Mouse (Mus musculus) gastrocnemius, postnatal 25 days (tissue): ENCODE measurements around the gene Dync1li2. TPM values are rescaled to one million over a fixed set of nuclear protein-coding genes. Genes with fewer than 3 reads are reported as not detected.

Source experiments
- DNase-seq: peaks from one replicate; pipeline ENCODE4 v3.0.0; 2022
- total RNA-seq, 2 experiments: library from RNA; stranded (reverse); gene quantifications; 1 replicate in 1 of 2; 2 replicates in 1 of 2; pipeline ENCODE4 v1.2.3; 2021

Dync1li2 gene
- total RNA-seq, 2 experiments from 2014 or later, result 63.2 to 101 TPM

DNA sequence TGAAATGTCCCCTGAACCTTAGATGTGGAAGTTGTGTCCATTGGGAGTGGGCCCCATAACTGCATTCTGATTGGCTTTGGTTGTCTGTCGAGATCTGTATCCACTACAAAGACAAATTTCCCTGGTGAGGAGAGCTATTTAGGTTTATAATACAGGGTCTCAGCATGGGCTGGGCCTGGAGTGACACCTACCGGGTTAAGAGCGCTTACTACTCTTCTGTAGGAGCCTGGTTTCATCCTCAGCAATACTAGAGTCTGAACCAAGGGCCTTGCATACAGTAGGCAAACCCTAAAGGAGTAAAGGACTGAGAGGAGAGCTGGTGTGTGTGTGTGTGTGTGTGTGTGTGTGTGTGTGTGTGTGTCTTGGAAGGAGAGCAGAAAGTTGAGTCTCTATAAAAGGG, 28.6 kb downstream of the Dync1li2 start:
- DNase-seq, result no peak

DNA sequence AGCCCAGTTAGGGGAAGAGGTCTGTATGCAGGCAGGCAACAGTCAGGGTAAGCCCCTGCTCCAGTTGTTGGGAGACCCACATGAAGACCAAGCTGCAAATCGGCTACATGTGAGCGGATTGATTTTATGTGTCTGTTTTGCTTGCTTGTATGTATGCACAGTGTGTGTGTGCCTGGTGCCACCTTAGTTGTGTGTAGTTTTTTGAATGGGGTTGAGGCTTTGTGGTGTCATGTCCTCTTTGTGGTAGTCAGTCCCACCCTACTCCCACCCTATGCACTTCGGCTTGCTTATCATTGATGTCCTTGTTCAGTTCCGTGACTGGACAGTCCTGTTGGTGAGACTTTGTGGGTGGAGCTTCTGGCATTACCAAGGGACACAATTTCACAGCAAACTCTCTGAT, 29.1 kb downstream of the Dync1li2 start:
- DNase-seq, result no peak

DNA sequence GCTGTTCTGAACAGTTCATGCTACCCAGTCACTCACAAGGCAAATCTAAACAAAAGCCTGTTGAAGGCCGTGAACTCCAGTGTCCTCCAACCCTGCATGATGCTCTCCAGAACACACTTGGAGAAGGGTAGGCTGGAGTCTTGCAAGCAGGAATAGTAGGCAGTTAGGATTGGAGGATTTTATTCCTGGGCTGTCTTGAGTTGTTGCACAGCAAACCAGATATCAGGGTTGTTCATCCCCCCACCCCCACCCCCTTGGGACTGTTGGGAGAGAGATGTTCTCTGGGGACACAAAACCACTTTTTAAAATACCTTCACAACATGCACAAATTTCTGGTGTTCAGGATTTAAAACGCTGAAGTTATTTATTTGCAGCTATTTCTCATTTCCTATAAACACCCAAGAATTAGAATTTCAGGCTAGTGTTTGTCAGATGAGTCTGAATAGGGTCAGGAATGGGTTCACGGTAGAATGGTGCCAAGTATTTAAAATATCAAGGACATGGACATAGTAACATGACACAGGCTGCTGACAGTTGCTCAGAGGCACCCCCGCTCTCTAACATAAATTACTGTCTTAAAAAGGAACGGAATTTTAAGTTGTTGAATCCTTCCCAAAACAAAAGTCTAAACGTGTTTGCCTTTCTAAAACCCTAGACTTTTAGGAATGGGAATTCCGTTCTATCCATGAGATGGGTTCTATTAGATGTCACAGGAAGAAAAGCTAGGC, 29.9 kb downstream of the Dync1li2 start:
- DNase-seq, result no peak

DNA sequence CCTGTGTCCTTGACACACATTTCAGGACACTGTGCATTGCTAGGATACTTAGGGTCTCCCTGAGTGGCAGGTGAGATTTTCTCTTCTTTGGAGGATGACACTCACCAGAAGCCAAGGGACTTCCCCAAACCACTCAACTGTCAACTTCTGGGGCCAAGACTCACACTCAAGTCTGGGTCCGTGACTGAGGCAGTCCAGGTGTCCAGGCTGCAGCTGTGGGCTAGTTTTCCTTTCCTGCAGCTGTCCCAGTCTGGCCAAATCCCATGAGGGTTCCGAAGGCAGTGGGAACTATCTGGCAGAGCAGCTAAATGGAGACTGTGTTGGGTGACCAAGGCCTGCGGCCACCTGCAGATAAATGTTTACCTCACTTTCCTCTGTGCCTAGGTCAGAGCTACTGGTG, 30.9 kb downstream of the Dync1li2 start:
- DNase-seq, result no peak

DNA sequence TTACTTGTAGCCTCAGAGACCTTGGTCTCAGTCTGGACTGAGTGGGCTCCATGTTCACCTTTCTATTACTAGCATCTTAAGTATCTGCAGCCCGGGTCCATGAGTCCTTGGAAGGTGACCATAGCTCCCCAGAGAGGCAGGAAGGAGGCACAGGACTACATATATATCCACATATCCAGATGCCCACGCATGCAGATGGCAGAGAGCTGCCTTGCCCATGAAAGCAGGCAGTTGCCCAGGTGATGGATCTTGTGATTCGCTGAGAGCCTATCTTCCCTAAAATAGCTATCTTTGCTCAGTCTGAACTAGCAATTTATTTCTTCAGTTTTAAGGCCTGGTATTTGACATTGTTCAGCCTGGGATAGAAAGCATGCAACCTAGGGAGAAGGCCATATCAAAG, 31.4 kb downstream of the Dync1li2 start:
- DNase-seq, result no peak

DNA sequence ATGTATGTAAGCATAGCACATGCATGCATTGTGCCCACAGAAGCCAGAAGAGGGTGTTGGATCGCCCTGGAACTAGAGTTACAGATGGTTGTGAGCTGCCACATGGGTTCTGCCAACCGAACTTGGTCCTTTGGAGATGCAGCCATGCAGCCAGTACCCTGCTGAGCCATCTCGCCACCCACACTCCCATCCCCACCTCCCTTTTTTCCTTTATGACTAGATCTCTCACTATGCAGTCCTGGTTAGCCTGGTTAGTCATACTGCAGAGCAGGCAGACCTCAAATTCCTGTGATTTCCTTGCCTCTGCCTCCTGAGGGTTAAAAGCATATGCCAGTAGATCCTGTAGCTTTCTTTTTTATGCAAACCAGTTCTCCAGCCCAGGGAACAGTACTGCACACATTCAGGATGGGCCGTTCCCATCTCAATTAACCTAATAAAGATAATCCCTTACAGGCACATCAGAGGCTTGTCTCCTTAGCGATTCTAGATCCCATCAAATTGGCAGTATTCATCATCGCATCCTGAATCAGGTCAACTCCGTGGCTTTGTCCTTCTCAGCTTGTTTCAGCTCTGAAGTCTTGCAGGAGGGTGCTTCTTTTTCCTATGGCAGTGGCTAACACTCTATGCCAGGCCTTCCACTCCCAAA, 32.1 kb downstream of the Dync1li2 start:
- no peak for DNase-seq

DNA sequence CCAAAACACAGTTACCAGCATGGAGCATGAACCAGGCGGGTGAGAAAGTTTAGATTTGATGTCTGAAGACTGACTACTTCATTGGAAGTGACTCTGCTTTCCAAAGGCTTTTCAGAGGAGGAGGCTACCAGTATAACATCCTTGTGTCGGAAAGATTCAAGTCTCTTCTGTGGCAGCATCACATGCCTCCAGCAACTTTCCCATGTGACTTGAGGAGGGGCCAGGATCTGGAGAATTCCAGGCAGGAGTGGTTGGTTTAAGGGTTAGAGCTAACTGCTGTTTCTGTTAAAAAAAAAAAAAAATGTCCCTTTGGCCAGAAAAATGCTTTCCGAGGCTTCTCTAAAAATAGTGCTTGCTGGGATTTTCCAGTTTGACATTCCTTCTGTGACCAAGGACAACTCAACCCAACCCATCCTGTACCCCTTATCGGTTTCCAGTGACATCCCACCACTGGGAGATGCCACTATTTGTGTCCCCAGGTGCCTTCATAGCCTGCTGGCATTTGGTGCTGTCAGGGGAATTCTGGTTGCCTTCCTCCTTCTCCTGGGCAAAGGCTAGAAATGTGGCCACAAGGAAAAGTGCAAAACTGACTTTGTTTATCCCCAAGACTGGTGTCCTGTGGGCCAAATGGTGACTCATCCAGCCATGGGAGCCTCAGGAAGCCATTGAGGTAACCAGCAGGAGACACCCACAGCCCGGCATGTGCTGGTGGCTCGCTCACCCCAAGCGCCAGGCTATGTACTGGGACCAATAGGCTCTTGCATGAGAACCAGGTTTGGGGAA, 34.3 kb downstream of the Dync1li2 start:
- peak; percentile 30 for DNase-seq

DNA sequence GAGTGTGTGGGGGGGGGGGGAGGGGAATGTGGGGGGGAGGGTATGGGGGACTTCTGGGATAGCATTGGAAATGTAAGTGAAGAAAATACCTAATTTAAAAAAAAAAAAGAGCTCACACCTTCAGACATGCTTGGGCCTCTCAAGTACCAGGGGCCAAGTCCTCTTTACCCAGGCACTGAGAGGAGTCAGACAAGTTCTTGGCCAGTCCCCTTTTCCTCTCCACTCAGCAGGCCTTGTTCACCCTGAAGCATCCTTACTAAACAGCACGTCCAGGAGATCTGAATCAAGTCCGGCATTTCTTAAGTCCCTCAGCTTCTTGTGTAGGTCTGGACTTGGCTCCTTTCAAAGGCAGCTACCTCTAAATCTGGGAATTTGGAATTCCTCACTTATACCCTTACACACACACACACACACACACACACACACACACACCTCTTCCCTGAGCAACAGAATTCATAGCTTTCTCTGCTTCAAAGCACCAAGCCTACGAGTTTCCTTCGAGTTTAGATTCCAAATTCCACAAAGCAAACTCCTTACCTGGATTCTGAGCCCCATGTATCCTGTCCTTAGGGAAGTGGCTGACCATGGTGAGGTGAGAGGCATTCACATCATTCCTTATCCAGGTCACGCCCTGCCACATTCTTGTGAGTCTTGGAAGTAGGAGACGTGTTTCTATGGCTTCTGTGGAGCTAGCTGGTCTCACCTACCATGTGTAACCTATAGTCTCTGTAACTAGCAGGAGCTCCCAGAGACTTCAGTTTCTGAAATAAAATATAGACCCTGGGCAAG, 36.3 kb downstream of the Dync1li2 start:
- DNase-seq, result no peak

DNA sequence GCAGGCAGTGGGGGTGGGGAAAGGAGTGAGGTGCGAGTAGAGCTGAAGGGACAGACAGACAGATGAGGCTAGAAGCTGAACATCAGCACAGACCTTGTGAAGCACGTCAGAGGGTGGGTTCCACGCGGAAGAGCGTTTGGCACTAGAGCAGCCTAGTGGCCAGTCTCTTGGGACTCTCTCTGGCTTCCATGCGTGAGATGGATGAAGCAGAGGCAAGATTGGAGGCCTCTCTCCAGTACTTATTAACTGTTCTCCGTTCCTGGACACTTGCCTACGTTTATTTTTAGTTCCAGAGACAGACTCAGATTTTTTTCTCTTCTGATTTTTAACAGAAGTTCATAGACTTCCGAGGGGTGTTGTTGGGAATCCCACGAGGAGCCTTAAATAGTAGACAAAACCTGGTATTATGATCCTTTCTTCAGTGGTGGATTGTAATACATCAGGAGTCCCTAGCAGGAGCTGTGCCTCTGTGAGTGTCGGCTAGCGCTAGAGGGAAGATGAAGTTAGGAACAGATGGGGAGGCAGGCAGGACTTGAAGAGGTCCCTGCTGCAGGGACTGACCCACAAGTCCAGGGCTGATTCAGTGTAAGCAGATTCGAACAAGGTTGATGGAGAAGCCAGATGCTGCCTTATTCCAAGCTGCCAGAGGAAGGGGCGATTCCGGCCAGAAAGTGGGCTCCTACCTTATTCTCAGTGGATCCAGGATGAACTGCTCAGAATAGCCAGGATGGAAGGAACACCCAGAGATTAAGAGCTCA, 37.2 kb downstream of the Dync1li2 start:
- DNase-seq, result peak; percentile 49

DNA sequence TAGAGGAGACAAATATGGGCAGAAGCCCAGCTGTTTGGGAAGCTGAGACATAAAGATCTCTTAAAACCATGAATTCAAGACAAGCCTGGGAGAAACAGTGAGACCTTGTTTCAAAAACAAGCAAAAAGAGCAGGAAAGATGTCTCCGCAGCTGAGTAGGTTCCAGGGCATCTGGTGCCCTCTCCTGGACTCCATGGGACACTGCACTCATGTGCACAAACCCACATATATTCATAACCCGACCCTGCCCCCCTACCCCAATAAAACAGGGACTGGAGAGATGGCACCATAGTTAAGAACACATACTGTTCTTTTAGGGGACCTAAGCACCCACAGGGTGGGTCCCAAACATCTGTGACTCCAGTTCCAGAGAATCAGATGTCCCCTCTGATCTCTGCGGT, 39.3 kb downstream of the Dync1li2 start:
- DNase-seq, result no peak

DNA sequence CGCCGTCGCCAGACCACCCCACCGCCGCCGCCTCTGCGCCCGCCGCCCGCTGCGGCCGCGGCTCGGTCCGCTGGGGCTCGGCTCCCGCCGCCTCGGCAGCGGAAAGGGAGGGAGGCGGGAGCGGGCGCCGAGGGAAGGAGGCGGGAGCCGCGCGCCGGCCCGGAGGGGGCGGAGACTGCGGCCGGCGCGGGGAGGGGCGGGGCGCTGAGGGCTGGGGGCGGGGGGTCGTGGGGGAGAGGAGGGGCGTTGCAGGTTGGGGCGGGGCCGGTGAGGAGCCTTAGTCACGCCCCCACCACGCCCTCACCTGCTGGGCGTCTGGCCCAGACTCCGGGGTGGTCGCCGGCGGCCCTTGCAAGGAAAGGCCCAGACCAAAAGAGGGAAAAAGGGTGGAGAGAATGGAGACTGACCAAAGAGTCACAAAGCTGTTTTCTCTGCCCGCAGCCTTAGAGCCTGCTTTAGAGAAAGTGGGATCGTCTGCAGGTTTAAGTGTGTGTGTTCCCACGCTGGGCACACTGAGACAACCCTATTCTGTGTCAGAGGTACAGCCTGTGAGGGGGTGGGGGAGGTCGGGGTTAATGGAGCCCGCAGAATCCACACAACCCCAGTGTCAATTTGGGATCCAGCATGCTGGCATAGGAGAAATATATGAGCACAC, 47.0 kb downstream of the Dync1li2 start, which contains the start of gene Cmtm4:
Gene Cmtm4, minus strand, starts transcription at position 105 of the 655 bp plus-strand sequence.
- DNase-seq, result peak; percentile 61

DNA sequence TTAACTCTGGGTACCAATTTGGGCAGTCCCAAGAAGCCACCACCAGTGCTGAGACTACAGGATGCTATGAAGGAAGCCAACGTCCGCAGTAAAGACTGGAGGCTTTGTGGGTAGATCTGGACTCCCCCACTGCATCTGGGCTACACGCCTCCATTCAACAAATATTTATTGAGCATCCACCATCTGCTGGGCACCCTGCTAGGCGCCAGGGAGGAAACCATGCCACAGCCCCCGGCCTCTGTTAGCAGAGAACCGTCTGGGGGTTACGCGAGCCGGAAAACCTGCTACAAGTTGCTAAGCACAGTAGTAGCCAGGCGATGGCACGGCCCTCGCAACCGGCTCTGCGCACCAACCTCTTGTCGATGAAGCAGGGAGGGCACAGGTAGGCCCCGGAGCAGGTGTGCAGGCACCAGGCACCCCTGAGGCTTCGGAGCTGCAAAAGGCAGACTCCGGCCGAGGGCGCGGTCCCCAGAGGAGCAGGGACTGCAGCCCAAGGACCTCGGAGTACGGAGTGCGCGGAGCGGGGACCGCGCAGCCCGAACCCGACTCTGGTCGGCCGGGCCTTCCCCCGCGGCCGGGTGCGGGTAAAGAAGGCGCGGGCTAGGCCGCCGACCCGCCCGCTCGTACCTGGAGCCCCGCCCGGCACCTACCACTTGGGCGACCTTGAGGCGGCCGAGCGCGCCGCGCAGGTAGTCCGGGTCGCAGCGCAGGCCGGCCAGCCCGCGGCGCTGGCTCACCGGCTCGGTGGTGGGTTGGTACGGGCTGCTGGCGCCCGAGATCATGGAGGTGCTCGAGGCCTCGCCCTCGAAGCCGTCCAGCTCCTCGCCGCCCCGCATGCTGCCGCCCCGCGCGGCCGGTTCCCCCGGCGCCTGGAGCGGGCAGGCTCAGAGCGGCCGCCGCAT, 47.8 kb downstream of the Dync1li2 start:
- peak; percentile 26 for DNase-seq

DNA sequence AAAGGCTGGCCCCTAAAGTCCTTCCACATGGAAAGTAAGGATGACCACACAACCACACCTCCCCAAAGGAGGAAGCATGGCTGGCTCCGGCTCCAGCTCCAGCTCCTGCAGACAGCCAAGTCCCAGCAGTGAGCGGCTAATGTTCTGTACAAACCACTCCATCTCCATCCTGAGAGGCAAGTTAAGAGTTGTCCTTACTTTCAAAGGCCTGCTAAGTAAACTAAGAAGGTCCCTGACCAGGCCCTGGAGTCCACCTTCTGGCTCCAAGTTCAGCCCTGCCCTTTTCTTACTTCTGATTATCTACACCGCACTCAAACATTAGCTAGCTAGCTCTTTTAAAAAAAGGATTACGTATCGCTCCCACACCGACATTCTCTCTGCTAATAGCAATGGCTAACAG, 49.1 kb downstream of the Dync1li2 start:
- no peak for DNase-seq

DNA sequence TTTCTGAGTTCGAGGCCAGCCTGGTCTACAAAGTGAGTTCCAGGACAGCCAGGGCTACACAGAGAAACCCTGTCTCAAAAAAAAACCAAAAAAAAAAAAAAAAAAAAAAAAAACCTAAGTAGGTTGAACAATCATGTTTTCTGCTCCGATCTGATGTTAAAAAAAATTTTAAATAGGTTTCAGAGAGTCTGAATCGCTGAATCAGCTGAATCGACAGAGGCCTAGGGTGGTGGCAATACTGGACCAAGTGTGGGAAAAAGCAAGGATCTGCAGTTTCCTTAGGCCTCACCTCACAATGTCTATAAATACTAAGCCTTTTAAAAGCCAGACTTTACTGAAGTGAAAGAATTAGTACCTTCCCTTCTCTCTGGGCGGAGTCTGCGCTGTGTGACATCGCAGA, 49.7 kb downstream of the Dync1li2 start:
- no peak for DNase-seq

DNA sequence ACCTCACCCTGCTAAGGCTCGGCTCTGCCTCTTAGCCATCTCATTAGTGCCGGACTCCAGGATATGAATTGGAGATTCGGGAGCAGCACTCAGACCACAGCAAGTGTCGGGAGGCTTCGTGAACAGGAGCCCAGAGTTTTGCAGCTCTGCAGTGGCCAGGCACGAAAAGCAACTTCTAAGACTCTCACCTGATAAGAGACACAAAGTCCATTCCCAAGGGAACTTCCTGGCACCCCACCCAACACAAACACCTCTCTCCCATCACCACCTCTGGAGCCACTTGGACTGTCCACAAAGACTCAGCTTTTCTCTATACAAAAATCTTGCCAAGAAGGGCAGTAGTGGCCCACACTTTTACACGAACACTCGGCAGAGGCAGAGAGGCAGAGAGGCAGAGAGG, 52.6 kb downstream of the Dync1li2 start:
- DNase-seq, result no peak

DNA sequence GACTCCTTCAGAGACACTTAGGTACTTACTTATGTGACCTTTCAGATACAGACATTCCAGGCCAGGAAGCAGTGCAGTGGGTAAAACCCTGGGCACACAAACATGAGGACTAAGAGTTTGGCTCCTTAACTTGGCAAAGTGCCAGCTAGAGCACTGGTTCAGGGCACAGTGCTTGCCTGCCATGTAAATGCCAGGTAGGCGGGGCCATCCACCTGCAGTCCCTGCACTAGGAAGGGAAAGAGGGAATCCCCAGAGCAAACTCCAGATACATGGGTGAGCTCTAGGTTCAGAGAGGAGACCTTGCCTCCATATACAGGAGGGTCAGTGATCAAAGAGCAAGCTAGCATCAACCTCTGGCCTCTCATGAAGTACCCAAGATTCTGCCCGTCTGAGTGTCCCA, 54.9 kb downstream of the Dync1li2 start:
- DNase-seq, result no peak

DNA sequence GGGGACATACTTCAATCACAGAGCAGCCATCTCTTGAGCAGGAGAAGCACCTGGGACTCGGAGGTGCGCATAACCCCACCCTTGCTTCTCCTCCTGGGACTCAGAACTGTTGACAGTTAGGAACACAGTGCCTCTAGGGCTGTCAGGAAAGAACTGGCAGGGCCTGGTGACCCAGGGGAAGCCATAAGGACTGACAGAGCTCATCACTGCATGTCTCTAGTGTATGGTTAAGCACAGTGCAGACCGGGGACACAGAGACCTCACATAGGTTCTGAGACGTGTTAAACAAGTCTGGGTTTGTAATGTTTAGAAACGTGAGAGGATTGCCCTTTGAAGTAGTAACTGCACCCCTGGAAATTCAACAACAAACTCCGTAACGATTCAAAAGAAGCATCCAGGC, 55.3 kb downstream of the Dync1li2 start:
- DNase-seq, result no peak

DNA sequence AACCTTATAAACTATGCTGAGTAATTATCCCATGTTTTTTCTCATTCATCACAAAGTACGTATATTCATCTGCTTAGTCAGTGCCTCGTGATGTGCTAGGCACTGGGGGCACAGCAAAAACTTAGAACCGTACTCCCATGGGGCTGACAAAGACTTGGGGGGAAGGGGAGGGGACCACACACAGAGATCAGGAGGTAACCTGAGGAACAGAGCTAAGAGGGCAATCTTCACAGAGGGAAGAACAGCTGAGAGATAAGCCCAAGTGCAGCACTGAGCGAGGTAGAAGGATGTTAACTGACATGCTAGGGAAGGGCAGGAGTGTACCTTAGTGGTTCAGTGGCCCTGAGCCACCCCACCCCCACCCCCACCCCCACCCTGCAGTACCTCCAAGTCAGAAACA, 56.2 kb downstream of the Dync1li2 start:
- no peak for DNase-seq

DNA sequence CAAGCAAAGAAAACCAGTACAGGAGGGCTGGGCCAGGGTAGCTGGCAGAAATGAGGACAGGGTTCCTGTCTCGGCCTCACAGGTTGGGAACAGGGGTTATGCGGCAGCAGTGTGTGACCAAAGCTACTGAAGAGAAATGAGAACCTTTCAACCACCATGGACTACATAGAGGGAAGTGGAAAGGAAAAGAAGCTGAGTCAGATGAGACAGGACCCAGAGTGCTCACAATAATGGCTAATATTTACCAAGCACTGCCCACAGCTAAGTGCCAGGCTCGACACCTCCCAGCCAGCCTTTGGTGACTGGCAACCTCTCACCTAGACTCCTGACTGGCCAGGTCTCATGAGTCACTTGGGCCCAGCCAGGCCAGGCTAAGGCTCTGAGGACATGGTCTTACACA, 58.9 kb downstream of the Dync1li2 start:
- no peak for DNase-seq

DNA sequence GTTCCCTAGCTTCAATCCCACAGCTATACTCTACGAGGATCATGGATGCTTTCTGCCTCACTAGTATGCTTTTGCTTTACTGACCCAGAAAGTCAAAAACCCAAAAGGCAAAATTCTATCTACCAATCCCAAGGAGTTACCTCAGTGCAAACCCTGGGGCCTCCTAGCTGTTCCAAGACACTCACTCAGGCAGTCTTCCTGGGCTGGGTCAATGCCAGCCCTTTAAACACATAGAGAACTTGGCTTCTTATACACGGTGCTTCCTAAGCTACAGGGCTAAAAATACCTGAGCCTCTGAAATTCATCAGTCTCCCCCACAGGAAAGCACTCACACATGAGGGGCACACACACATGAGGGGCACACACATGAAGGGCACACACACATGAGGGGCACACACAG, 59.6 kb downstream of the Dync1li2 start:
- DNase-seq, result no peak
